Mouse (Mus musculus): ENCODE results near the gene Lima1. TPM values are rescaled to one million over a fixed set of nuclear protein-coding genes. Genes with fewer than 3 reads are reported as not detected.
"Not testable (repeated sequence)": the region's sequence is repeated elsewhere in the genome, so short reads cannot be mapped to it uniquely, and the experiment has no call there.

The Lima1 gene
- polyA plus RNA-seq, 1 experiment from 2014 or later: 38.4 TPM

- no peak overlapping the region for H3K4me2 ChIP-seq (replicated peaks)
- H3K27me3 ChIP-seq: no peaks in the 10 kb centered on the region
- H3K36me3 ChIP-seq: peaks cover 7% of the 10 kb centered on the region; the same call in 1 of the 2 replicates
- H3K4me1 ChIP-seq: peaks cover 11% of the 10 kb centered on the region
- 88% methylated on average over 3 of the region's 3 CpGs for WGBS
- ATAC-seq (replicated peaks): no peak
- H3K27ac ChIP-seq (replicated peaks): no peak overlapping the region
- no peak overlapping the region for H3K4me3 ChIP-seq
- H3K9ac ChIP-seq (replicated peaks): no peak overlapping the region
- H3K9me3 ChIP-seq: no peaks in the 10 kb centered on the region
Measured at GRCm38 (mm10) chr15:99791003-99791402, 84.3 kb downstream of the Lima1 start.

DNA sequence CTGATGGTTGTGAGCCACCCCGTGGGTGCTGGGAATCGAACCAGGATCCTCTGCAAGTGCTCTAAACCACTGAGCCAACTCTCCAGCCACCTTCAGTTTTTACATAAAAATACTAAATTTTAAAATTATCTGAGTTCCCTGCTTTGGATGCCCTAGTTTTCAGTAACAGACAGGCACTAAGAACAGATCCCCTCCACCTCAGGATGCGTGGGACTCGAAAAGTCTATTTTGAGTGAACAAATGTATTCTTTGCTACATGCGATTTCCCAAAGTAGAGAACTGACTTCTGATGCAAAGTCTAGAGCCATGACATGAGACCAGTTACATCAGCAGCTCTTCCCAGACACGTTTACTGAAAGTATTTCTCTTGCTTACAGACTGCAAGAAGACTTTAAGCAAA lies 84.8 kb downstream of the Lima1 start:
- Histone ChIP-seq H3K9ac (replicated peaks) (no peak overlapping the region), H3K27ac (replicated peaks) (no peak overlapping the region)
- no peak for ATAC-seq (replicated peaks)

DNA sequence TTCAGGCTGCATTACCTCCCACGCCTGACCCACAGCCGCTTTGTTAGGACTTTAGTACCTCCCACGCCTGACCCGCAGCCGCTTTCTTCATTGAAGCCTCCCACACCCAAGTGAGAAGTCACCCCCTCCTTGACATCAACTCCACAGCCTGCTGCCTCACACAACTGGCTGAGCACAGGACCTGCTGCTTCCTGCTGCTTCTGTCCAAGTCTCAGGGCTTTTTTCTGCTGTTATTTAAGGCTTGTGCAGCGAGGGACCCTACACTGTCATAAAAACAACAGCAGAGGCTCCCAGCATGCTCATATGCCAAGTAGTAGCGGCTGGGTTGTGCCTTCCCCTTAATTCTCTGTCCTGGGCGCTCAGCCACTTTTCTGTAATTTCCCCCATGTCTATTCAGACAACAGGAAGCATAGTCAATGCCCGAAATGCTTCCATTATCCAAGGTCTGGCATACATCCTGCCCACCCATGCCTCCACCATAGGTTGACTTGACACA lies 87.6 kb downstream of the Lima1 start:
- H3K9me3 ChIP-seq: no peaks in the 10 kb centered on the region
- no peaks in the 10 kb centered on the region for H3K27me3 ChIP-seq
- H3K9ac ChIP-seq (replicated peaks): no peak overlapping the region
- H3K36me3 ChIP-seq: peaks cover 9% of the 10 kb centered on the region; the same call in 1 of the 2 replicates
- H3K4me3 ChIP-seq: no peak overlapping the region
- H3K27ac ChIP-seq (replicated peaks): peak overlapping the region; percentile 72
- 0 out of 2 replicates have a peak, but pooled peaks have one; percentile 23 for ATAC-seq (replicated peaks)
- WGBS: 51% methylated on average over 9 of the region's 9 CpGs
- peak overlapping the region; percentile 13; the same call in 1 of the 2 replicates for H3K4me2 ChIP-seq (replicated peaks)
- H3K4me1 ChIP-seq: peaks cover 11% of the 10 kb centered on the region

More for the DNA sequence above, 84.8 kb downstream of the Lima1 start:
- H3K36me3 ChIP-seq: peaks cover 8% of the 10 kb centered on the region; the same call in 1 of the 2 replicates
- H3K9me3 ChIP-seq: no peaks in the 10 kb centered on the region
- H3K4me2 ChIP-seq (replicated peaks): no peak overlapping the region
- peaks cover 11% of the 10 kb centered on the region for H3K4me1 ChIP-seq
- H3K27me3 ChIP-seq: no peaks in the 10 kb centered on the region
- WGBS: 98% methylated on average over 6 of the region's 6 CpGs
- no peak overlapping the region for H3K4me3 ChIP-seq

DNA sequence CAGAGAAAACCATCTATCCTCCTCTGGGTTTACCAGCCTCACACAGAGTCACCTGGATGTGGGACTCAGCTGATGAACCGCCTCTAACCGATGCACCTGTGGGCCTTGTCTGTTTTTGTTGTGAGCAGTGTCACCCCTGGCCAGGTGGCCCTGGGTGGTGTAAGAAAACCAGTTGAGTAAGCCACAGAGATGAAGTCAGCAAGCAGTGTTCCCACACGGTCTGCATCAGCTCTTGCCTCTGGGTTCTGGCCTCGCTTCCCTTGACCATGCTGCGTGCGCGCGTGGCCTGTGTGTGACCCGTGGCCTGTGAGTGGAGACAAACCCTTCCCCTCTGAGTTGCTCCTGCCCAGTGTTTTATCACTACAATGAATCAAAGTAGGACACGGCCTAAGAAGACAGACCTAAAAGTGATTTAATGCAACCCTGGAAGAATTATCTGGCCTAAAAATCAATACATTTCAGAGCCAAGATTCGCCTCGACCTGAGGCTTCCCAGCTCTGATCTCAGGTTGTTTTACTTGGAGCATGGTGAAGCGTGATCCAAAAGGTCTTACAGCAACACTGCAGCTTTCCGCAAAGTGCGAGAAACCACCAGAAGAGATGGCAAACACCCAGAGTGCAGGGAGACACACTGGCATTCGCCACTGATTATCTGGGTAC lies 96.5 kb downstream of the Lima1 start:
- Histone ChIP-seq H3K4me1 (no peaks in the 10 kb centered on the region), H3K36me3 (peaks cover 23% of the 10 kb centered on the region), H3K27me3 (no peaks in the 10 kb centered on the region), H3K27ac (replicated peaks) (no peak overlapping the region), H3K9ac (replicated peaks) (no peak overlapping the region), H3K4me2 (replicated peaks) (no peak overlapping the region), H3K4me3 (no peak overlapping the region), H3K9me3 (no peaks in the 10 kb centered on the region)
- WGBS: 95% methylated on average over 16 of the region's 16 CpGs
- no peak for ATAC-seq (replicated peaks)

DNA sequence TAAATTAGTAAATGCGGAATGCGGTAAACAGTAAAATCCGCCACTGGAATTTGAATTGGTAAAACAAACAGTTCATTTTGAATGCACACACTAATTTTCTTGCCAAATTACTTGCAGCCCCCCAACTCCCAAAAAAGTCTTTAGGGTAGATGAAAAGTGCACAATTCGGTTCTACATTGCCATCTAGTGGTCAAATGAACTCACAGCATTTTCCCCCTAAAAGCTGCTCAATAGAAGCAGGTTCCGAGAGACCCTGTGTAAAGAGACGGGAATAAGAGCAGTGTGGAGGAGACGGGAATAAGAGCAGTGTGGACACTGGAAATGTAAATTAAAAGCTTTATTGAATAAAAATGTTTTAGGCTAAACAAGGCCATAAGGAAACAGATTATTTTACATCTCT lies 97.1 kb downstream of the Lima1 start:
- Histone ChIP-seq H3K9me3 (no peaks in the 10 kb centered on the region), H3K27ac (replicated peaks) (no peak overlapping the region), H3K9ac (replicated peaks) (no peak overlapping the region), H3K4me2 (replicated peaks) (no peak overlapping the region), H3K4me1 (no peaks in the 10 kb centered on the region), H3K4me3 (no peak overlapping the region), H3K27me3 (no peaks in the 10 kb centered on the region), H3K36me3 (peaks cover 22% of the 10 kb centered on the region)
- 0 out of 2 replicates have a peak, but pooled peaks have one; percentile 53 for ATAC-seq (replicated peaks)
- WGBS: 22% methylated on average over 7 of the region's 7 CpGs

GRCm38 (mm10) chr15:99772925-99773324 lies 102.3 kb downstream of the Lima1 start:
- H3K27me3 ChIP-seq: no peaks in the 10 kb centered on the region
- H3K9ac ChIP-seq (replicated peaks): no peak overlapping the region
- no peaks in the 10 kb centered on the region for H3K9me3 ChIP-seq
- H3K4me1 ChIP-seq: peaks cover 17% of the 10 kb centered on the region
- H3K4me2 ChIP-seq (replicated peaks): peak overlapping the region; percentile 69; the same call in 1 of the 2 replicates
- H3K27ac ChIP-seq (replicated peaks): 0 out of 2 replicates have a peak overlapping the region, but pooled peaks have one; percentile 32
- H3K4me3 ChIP-seq: no peak overlapping the region
- WGBS: 27% methylated on average over 3 of the region's 3 CpGs
- ATAC-seq (replicated peaks): no peak
- H3K36me3 ChIP-seq: no peaks in the 10 kb centered on the region

- Histone ChIP-seq H3K4me2 (replicated peaks) (peak within 1 kb of the TSS; percentile 69), H3K4me1 (peaks cover 17% of the 10 kb centered on the region), H3K9ac (replicated peaks) (peak within 1 kb of the TSS; percentile 89), H3K4me3 (peak within 1 kb of the TSS; percentile 85), H3K27ac (replicated peaks) (peak within 1 kb of the TSS; percentile 93)
- H3K27me3 ChIP-seq; ATAC-seq (replicated peaks); H3K36me3 ChIP-seq; H3K9me3 ChIP-seq: not testable (repeated sequence)
Measured at GRCm38 (mm10) chr15:99772881-99772924, 102.6 kb downstream of the Lima1 start, which contains the start of gene Cers5. Gene Cers5, minus strand, starts transcription at chr15:99772885.

GRCm38 (mm10) chr15:99772277-99772880 lies 102.9 kb downstream of the Lima1 start:
- H3K27me3 ChIP-seq: no peaks in the 10 kb centered on the region
- no peaks in the 10 kb centered on the region for H3K36me3 ChIP-seq
- H3K4me3 ChIP-seq: peak overlapping the region; percentile 85
- no peaks in the 10 kb centered on the region for H3K9me3 ChIP-seq
- H3K27ac ChIP-seq (replicated peaks): peak overlapping the region; percentile 93
- peaks cover 17% of the 10 kb centered on the region for H3K4me1 ChIP-seq
- WGBS: under 1% methylated on average over 41 of the region's 41 CpGs
- H3K9ac ChIP-seq (replicated peaks): peak overlapping the region; percentile 89
- ATAC-seq (replicated peaks): peak; percentile 94
- peak overlapping the region; percentile 69 for H3K4me2 ChIP-seq (replicated peaks)

GRCm38 (mm10) chr15:99771601-99772276 lies 103.5 kb downstream of the Lima1 start:
- Histone ChIP-seq H3K9me3 (no peaks in the 10 kb centered on the region), H3K36me3 (no peaks in the 10 kb centered on the region), H3K27me3 (no peaks in the 10 kb centered on the region), H3K4me3 (peak overlapping the region; percentile 85), H3K4me1 (peaks cover 17% of the 10 kb centered on the region), H3K4me2 (replicated peaks) (peak overlapping the region; percentile 69), H3K9ac (replicated peaks) (peak overlapping the region; percentile 89), H3K27ac (replicated peaks) (peak overlapping the region; percentile 93)
- ATAC-seq (replicated peaks): peak; percentile 81
- WGBS: under 1% methylated on average over 58 of the region's 59 CpGs

DNA sequence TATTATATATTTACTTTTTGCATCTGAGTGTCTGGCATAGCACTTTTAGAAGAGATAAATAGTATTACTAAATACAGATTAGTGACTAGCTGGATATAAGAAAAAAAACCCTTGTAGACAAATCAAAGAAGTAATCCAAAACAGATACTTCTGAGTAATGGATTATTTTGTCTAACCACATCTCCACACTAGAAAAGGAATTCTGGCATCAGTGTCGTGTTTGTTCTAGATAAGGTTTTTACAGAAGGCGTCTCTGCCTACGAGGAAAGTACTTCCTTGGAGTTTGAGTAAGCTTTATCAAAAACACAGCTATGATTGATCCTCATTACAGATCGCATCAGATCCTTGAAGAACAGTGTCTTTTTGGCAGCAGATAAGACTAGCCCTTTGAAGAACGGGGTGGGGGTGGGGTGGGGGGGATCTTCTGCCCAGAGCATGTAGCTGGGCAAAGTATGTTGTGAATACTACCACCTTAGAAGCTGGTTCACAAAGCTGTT lies 104.2 kb downstream of the Lima1 start:
- no peak for ATAC-seq (replicated peaks)
- Histone ChIP-seq H3K36me3 (no peaks in the 10 kb centered on the region), H3K9ac (replicated peaks) (peak overlapping the region; percentile 89), H3K9me3 (no peaks in the 10 kb centered on the region), H3K27me3 (no peaks in the 10 kb centered on the region), H3K4me1 (peaks cover 17% of the 10 kb centered on the region), H3K4me3 (peak overlapping the region; percentile 85), H3K4me2 (replicated peaks) (peak overlapping the region; percentile 69), H3K27ac (replicated peaks) (peak overlapping the region; percentile 93)
- 26% methylated on average over 5 of the region's 5 CpGs for WGBS

DNA sequence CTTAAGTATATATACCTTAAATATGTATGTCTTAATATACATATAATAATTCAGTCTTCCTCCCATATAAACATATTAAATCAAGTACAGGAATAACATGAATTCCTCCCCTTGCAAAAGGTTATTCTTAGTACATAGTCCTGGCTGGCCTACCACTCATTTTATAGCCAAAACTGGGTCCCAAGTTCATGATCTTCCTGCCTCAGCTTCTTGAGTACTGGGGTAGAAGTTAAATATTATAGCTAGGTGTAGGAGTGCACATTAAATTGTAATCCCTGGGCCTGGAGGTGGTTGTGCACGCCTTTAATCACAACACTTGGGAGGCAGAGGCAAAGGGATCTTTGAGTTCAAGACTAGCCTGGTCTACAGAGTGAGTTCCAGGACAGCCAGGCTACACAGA lies 106.5 kb downstream of the Lima1 start:
- no peak overlapping the region for H3K27ac ChIP-seq (replicated peaks)
- no peak overlapping the region for H3K4me3 ChIP-seq
- no peaks in the 10 kb centered on the region for H3K27me3 ChIP-seq
- no peaks in the 10 kb centered on the region for H3K9me3 ChIP-seq
- ATAC-seq (replicated peaks): no peak
- H3K9ac ChIP-seq (replicated peaks): no peak overlapping the region
- 94% methylated on average over 1 of the region's 1 CpGs for WGBS
- no peak overlapping the region for H3K4me2 ChIP-seq (replicated peaks)
- peaks cover 17% of the 10 kb centered on the region for H3K4me1 ChIP-seq
- H3K36me3 ChIP-seq: peaks cover 2% of the 10 kb centered on the region; the same call in 1 of the 2 replicates

DNA sequence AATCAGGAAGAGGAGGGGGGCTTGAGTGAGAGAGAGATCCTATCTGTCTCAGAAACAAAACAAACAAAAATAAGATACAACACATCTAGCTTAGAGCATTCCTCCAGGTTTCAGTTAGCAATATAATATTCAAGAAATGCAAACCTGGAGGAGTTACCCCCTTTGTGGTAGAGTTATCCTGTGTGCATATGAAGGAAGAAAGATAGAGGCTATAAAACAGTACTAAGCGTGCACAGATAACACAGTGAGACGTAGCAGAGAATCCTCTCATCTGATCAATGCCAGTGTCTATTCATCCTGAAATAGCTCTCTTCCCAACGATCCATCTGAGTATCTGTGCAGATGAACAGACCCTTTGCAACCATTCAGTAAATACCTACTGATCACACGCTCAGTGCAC lies 107.8 kb downstream of the Lima1 start:
- peaks cover 17% of the 10 kb centered on the region for H3K4me1 ChIP-seq
- H3K27ac ChIP-seq (replicated peaks): no peak overlapping the region
- H3K9ac ChIP-seq (replicated peaks): no peak overlapping the region
- H3K36me3 ChIP-seq: peaks cover 2% of the 10 kb centered on the region; the same call in 1 of the 2 replicates
- no peaks in the 10 kb centered on the region for H3K9me3 ChIP-seq
- no peak for ATAC-seq (replicated peaks)
- H3K4me3 ChIP-seq: no peak overlapping the region
- H3K27me3 ChIP-seq: no peaks in the 10 kb centered on the region
- H3K4me2 ChIP-seq (replicated peaks): no peak overlapping the region
- WGBS: 89% methylated on average over 4 of the region's 4 CpGs
